Mouse (Mus musculus) B cell, adult (primary cell): ENCODE results near the gene Rho. TPM values are rescaled to one million over a fixed set of nuclear protein-coding genes. Genes with fewer than 3 reads are reported as not detected.

Source experiments
- total RNA-seq: library from RNA; stranded (reverse); gene quantifications from 4 replicates; pipeline ENCODE4 v1.2.4, GENCODE M21; 2023; ENCODE audit not compliant: inconsistent age

Gene Rho
- 0.13 TPM in 1 of 4 replicates, not detected in the others for total RNA-seq

DNA sequence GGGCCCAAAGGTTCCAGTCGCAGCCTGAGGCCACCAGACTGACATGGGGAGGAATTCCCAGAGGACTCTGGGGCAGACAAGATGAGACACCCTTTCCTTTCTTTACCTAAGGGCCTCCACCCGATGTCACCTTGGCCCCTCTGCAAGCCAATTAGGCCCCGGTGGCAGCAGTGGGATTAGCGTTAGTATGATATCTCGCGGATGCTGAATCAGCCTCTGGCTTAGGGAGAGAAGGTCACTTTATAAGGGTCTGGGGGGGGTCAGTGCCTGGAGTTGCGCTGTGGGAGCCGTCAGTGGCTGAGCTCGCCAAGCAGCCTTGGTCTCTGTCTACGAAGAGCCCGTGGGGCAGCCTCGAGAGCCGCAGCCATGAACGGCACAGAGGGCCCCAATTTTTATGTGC, at the start of gene Rho:
Gene Rho (plus strand): TSS at position 110 of the 400 bp plus-strand sequence.

DNA sequence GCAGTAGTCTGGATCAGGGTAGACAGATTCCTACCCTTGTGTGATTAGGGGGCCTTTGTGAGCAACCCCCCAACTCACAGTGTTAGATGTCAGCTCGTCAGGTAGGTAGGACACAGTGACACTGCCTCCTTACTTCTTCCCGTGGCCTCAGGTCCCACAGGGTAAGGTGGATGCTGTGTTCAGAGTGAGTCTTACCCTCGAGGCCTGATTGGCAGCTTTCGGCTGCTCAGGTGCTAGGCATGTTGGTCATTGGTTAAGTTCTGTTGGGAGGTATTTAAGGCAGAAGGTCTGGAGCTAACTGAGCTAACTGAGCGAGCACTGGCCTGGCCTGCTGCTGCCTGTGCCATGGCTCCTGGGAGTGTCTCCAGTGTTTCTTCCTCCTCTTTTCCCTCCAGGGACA, 13.1 kb downstream of the Rho start, which contains the start of gene H1foo:
Gene H1foo (plus strand): TSS at position 301 of the 400 bp plus-strand sequence.

Other genes starting within 250 kb of the Rho start
- not detected in 4 replicates for gene Tmem40, start 169.3 kb upstream of the Rho start, total RNA-seq
- 4.3 to 5.4 TPM (median 5.0 TPM) in 4 replicates for gene Cand2, start 157.2 kb upstream of the Rho start, total RNA-seq
- gene Rpl32, start 123.0 kb upstream of the Rho start, total RNA-seq = 2,501 to 2,678 TPM (median 2,550 TPM) in 4 replicates
- gene Efcab12, start 93.3 kb upstream of the Rho start, total RNA-seq = 0.35 to 0.36 TPM in 2 of 4 replicates, not detected in the others
- gene Mbd4, start 78.4 kb upstream of the Rho start, total RNA-seq = 20.7 to 25.1 TPM (median 23.9 TPM) in 4 replicates
- 3.0 to 5.4 TPM (median 3.9 TPM) in 4 replicates for gene Ift122, start 78.3 kb upstream of the Rho start, total RNA-seq
- gene H1foo, start 13.2 kb downstream of the Rho start, total RNA-seq = not detected in 4 replicates
- gene Plxnd1, start 63.3 kb downstream of the Rho start, total RNA-seq = 48.5 to 62.1 TPM (median 57.4 TPM) in 4 replicates